Mouse (Mus musculus): ENCODE measurements around the gene Gnb1l. TPM values are rescaled to one million over a fixed set of nuclear protein-coding genes. Genes with fewer than 3 reads are reported as not detected.
"Not testable (repeated sequence)": the region's sequence is repeated elsewhere in the genome, so short reads cannot be mapped to it uniquely, and the experiment has no call there.

The Gnb1l gene
- polyA plus RNA-seq, 1 experiment from 2014 or later, result 12.9 TPM

GRCm38 (mm10) chr16:18518091-18518490, 19.6 kb downstream of the Gnb1l start:
- no peak overlapping the region for H3K27ac ChIP-seq
- H3K36me3 ChIP-seq, result no peaks in the 10 kb centered on the region
- H3K9me3 ChIP-seq, result no peaks in the 10 kb centered on the region
- ATAC-seq (ENCODE audit: low FRiP score, low read depth), result no peak
- H3K9ac ChIP-seq, result no peak overlapping the region
- no peak overlapping the region for H3K4me2 ChIP-seq (replicated peaks)
- no peak overlapping the region for H3K4me3 ChIP-seq
- H3K4me1 ChIP-seq, result no peaks in the 10 kb centered on the region
- no peaks in the 10 kb centered on the region for H3K27me3 ChIP-seq (replicated peaks)

DNA sequence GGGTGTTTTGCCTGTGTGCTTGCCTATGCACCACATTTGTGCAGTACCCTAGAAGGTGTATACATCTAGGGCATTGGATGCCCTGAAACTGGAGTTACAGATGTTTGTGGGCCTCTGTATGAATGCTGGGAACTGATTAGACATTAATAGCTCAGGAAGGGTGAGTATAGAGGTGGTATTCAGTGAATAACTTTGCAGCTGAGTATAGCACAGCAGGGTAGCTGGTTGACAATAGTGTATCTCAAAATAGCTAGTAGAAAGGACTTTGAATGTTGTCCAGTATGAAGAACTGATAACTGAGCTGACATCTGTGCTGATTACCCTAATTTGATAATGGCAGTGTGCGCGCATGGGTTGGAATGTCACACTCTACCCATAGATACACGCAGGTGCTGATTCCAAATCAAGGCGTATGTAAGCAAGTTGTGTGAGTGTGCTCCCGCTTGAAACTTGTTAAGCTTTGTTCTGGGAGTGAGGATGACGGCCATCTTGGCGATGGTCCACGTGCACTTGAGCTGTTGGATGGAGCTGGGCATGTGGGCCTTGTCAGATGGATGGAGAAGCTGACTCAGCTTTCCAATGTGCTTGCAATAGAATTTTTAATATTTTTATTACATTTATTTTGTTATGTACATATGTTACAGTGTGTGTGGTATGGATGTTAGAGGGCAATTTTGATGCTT, 25.2 kb downstream of the Gnb1l start:
- no peak overlapping the region for H3K4me2 ChIP-seq (replicated peaks)
- WGBS, result 94% methylated on average over 8 of the region's 8 CpGs
- ATAC-seq (ENCODE audit: low FRiP score, low read depth), result no peak
- H3K9ac ChIP-seq, result no peak overlapping the region
- H3K4me1 ChIP-seq, result no peaks in the 10 kb centered on the region
- no peaks in the 10 kb centered on the region for H3K36me3 ChIP-seq
- no peak overlapping the region for H3K27ac ChIP-seq
- H3K9me3 ChIP-seq, result no peaks in the 10 kb centered on the region
- no peak overlapping the region for H3K4me3 ChIP-seq
- no peaks in the 10 kb centered on the region for H3K27me3 ChIP-seq (replicated peaks)

GRCm38 (mm10) chr16:18528656-18529055, 30.1 kb downstream of the Gnb1l start:
- WGBS, result 90% methylated on average over 5 of the region's 5 CpGs

DNA sequence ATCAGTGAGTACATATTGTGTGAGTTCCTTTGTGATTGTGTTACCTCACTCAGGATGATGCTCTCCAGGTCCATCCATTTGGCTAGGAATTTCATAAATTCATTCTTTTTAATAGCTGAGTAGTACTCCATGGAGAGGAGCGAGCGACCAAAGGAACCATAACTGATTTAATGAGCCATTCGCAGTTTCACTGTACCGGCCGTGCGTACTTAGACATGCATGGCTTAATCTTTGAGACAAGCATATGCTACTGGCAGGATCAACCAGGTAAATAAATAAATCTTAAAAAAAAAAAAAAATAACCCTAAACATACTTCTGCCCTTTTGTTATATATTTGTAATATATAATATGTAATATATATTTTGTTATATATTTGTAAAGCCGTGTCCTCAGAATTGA, 34.5 kb downstream of the Gnb1l start:
- H3K4me1 ChIP-seq; H3K4me3 ChIP-seq; H3K27me3 ChIP-seq (replicated peaks); H3K9ac ChIP-seq; H3K36me3 ChIP-seq; H3K27ac ChIP-seq; H3K4me2 ChIP-seq (replicated peaks); H3K9me3 ChIP-seq: not testable (repeated sequence)
- ATAC-seq (ENCODE audit: low FRiP score, low read depth), result peak; percentile 94
- 92% methylated on average over 7 of the region's 7 CpGs for WGBS

More at GRCm38 (mm10) chr16:18528656-18529055, 30.1 kb downstream of the Gnb1l start:
- H3K9ac ChIP-seq, result no peak overlapping the region
- no peak overlapping the region for H3K4me2 ChIP-seq (replicated peaks)
- no peak overlapping the region for H3K4me3 ChIP-seq
- H3K9me3 ChIP-seq, result peaks cover 5% of the 10 kb centered on the region; the same call in 1 of the 2 replicates
- no peaks in the 10 kb centered on the region for H3K27me3 ChIP-seq (replicated peaks)
- no peak for ATAC-seq (ENCODE audit: low FRiP score, low read depth)
- H3K4me1 ChIP-seq, result no peaks in the 10 kb centered on the region
- H3K36me3 ChIP-seq, result no peaks in the 10 kb centered on the region
- H3K27ac ChIP-seq, result no peak overlapping the region

GRCm38 (mm10) chr16:18537407-18537990, 39.0 kb downstream of the Gnb1l start:
- Histone ChIP-seq H3K27ac (no peak overlapping the region), H3K9ac (no peak overlapping the region), H3K4me2 (replicated peaks) (no peak overlapping the region), H3K4me3 (no peak overlapping the region), H3K9me3 (no peaks in the 10 kb centered on the region), H3K36me3 (no peaks in the 10 kb centered on the region), H3K4me1 (no peaks in the 10 kb centered on the region), H3K27me3 (replicated peaks) (no peaks in the 10 kb centered on the region)
- 92% methylated on average over 3 of the region's 3 CpGs for WGBS
- ATAC-seq (ENCODE audit: low FRiP score, low read depth), result no peak

DNA sequence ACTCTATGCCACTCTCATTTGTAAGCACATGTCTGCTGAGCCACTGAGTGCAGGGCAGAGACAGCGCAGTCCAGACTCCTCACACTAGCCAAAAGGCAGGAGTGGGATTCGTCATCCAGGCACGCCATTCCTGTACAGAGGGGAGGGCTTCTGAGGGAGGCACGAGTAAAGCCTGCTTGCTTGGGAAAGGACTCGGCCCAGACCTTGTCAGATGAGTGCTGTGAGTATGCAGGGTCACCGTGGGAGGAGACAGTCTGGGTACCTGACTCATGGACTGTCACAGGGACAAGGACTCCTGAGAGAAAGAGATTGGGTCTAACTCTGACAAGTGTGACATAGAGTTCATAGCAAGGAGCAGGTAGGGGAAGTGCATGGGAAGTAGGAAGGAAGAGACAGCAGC, 40.8 kb downstream of the Gnb1l start:
- 84% methylated on average over 6 of the region's 6 CpGs for WGBS
- no peak overlapping the region for H3K4me2 ChIP-seq (replicated peaks)
- no peak overlapping the region for H3K9ac ChIP-seq
- H3K27ac ChIP-seq, result no peak overlapping the region
- H3K4me1 ChIP-seq, result no peaks in the 10 kb centered on the region
- no peaks in the 10 kb centered on the region for H3K36me3 ChIP-seq
- no peak overlapping the region for H3K4me3 ChIP-seq
- no peaks in the 10 kb centered on the region for H3K9me3 ChIP-seq
- no peaks in the 10 kb centered on the region for H3K27me3 ChIP-seq (replicated peaks)
- ATAC-seq (ENCODE audit: low FRiP score, low read depth), result no peak

DNA sequence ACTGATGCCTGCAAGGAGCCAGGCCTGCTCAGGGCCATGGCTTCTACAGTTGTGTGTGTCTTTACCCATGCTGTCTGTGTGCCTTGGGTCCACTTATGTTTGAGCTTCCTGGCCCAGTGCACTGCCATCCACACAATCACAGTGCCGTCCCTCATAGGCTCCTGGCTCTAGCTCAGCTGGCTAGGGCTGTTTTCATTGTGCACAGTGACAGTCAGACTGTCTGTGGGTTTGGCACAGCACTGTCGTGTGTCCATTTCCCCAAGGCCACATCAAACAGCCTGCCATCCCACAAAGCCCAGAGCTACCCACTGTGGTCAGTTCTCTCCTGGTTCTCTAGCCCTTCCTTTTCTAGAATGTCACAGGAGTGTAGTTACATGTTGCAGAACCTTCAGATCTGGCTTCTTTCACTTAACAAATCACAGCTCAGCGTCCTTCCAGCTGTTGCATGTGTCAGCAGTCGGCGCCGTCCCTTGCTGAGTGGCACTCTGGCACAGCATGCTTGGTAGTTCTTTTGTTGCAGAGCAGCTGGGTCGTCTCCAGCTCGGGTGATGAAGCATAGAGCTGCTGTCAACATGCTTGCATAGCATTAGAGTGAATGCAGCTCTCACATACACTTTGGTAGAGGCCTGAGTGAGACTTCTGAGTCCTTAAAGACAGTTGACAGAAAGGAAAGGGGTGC, 44.8 kb downstream of the Gnb1l start:
- Histone ChIP-seq H3K4me3 (no peak overlapping the region), H3K27me3 (replicated peaks) (no peaks in the 10 kb centered on the region), H3K9me3 (no peaks in the 10 kb centered on the region), H3K4me2 (replicated peaks) (no peak overlapping the region), H3K9ac (no peak overlapping the region), H3K4me1 (no peaks in the 10 kb centered on the region), H3K27ac (no peak overlapping the region), H3K36me3 (no peaks in the 10 kb centered on the region)
- no peak for ATAC-seq (ENCODE audit: low FRiP score, low read depth)
- WGBS, result 66% methylated on average over 8 of the region's 8 CpGs

DNA sequence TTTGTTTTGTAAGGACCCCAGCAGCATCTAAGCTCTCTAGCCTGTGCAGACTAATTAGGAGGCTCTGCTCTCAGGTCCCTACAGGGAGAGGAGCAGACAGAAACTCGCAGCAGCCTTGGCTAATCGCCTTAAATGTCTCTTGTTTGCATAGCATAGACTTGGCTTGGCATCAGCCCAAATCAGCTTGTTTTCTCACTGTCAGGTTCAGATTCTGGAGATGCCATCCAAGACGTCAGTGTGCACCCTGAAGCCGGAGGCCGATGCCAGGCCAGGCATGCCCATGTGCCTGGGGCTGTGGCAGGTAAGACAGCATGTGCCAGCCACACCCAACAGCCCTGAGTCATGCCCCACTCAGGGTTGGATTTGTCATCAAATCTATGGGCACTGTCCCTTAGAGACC, 49.4 kb downstream of the Gnb1l start:
- Histone ChIP-seq H3K9ac (no peak overlapping the region), H3K36me3 (no peaks in the 10 kb centered on the region), H3K27me3 (replicated peaks) (no peaks in the 10 kb centered on the region), H3K4me3 (no peak overlapping the region), H3K9me3 (no peaks in the 10 kb centered on the region), H3K4me2 (replicated peaks) (no peak overlapping the region), H3K4me1 (peaks cover 11% of the 10 kb centered on the region), H3K27ac (no peak overlapping the region)
- ATAC-seq (ENCODE audit: low FRiP score, low read depth), result no peak
- 88% methylated on average over 5 of the region's 5 CpGs for WGBS

- no peak overlapping the region for H3K27ac ChIP-seq
- peak; percentile 31; the same call in 1 of the 2 replicates for ATAC-seq (ENCODE audit: low FRiP score, low read depth)
Measured at GRCm38 (mm10) chr16:18551604-18552003, 53.1 kb downstream of the Gnb1l start.

GRCm38 (mm10) chr16:18552106-18552710, 53.7 kb downstream of the Gnb1l start:
- no peak overlapping the region for H3K9ac ChIP-seq
- H3K27ac ChIP-seq, result no peak overlapping the region
- no peaks in the 10 kb centered on the region for H3K9me3 ChIP-seq
- peaks cover 11% of the 10 kb centered on the region for H3K4me1 ChIP-seq
- no peak overlapping the region for H3K4me2 ChIP-seq (replicated peaks)
- WGBS, result 58% methylated on average over 11 of the region's 11 CpGs
- H3K27me3 ChIP-seq (replicated peaks), result no peaks in the 10 kb centered on the region
- H3K36me3 ChIP-seq, result no peaks in the 10 kb centered on the region
- no peak overlapping the region for H3K4me3 ChIP-seq
- ATAC-seq (ENCODE audit: low FRiP score, low read depth), result peak; percentile 17; the same call in 1 of the 2 replicates

More at GRCm38 (mm10) chr16:18551604-18552003, 53.1 kb downstream of the Gnb1l start:
- Histone ChIP-seq H3K4me1 (peaks cover 11% of the 10 kb centered on the region), H3K4me2 (replicated peaks) (no peak overlapping the region), H3K9ac (no peak overlapping the region), H3K4me3 (no peak overlapping the region), H3K27me3 (replicated peaks) (no peaks in the 10 kb centered on the region), H3K9me3 (no peaks in the 10 kb centered on the region), H3K36me3 (no peaks in the 10 kb centered on the region)
- WGBS, result 14% methylated on average over 9 of the region's 9 CpGs

- Histone ChIP-seq H3K27me3 (replicated peaks) (no peaks in the 10 kb centered on the region), H3K4me1 (peaks cover 11% of the 10 kb centered on the region), H3K27ac (no peak overlapping the region), H3K9ac (no peak overlapping the region), H3K4me3 (no peak overlapping the region), H3K9me3 (no peaks in the 10 kb centered on the region), H3K36me3 (no peaks in the 10 kb centered on the region), H3K4me2 (replicated peaks) (no peak overlapping the region)
- no peak for ATAC-seq (ENCODE audit: low FRiP score, low read depth)
- WGBS, result 54% methylated on average over 2 of the region's 2 CpGs
Measured at GRCm38 (mm10) chr16:18554721-18555120, 56.2 kb downstream of the Gnb1l start.

DNA sequence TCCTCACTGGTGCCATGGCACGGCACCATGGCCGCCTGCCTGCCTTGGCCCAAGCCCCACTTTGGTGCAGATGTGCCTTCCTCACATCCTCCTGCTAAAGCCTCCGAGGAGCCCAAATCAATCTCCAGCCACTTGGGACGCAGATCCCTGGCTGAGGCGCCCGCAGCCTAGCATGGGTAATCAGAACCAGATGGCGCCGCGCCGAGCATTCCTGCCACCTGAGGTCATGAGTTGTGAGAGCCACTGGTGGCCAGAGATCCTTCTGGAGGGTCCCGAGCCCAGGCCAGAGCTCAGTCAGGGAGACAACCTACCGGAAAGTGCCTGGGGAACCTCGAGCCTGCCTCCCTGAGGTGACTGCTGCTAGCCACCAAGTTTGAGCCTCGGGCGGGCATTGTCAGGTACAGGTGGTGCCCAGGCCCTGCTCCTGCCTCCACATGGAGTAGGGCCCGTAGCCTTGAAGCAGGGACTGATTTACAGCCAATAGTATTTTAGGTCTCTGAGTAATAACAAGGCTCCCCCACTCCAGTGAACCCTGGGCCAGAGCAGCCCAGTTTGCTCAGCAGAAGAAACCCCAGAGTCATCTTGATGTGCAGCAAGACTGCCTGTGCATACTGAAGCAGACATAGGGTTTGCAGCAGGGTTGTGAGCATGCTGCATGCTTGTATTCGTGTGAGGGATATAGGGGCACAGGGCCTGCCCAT, 56.9 kb downstream of the Gnb1l start:
- peaks cover 11% of the 10 kb centered on the region for H3K4me1 ChIP-seq
- no peaks in the 10 kb centered on the region for H3K27me3 ChIP-seq (replicated peaks)
- no peak overlapping the region for H3K4me2 ChIP-seq (replicated peaks)
- H3K36me3 ChIP-seq, result no peaks in the 10 kb centered on the region
- 69% methylated on average over 17 of the region's 17 CpGs for WGBS
- ATAC-seq (ENCODE audit: low FRiP score, low read depth), result no peak
- H3K9ac ChIP-seq, result no peak overlapping the region
- no peaks in the 10 kb centered on the region for H3K9me3 ChIP-seq
- no peak overlapping the region for H3K4me3 ChIP-seq
- H3K27ac ChIP-seq, result no peak overlapping the region

Measured in neural tube, embryonic 12.5 days (tissue).